Mouse (Mus musculus): Measurements from ENCODE around the gene Cdx2. TPM values are rescaled to one million over a fixed set of nuclear protein-coding genes. Genes with fewer than 3 reads are reported as not detected.

The Cdx2 gene
- total and polyA plus RNA-seq, 3 experiments = not detected

DNA sequence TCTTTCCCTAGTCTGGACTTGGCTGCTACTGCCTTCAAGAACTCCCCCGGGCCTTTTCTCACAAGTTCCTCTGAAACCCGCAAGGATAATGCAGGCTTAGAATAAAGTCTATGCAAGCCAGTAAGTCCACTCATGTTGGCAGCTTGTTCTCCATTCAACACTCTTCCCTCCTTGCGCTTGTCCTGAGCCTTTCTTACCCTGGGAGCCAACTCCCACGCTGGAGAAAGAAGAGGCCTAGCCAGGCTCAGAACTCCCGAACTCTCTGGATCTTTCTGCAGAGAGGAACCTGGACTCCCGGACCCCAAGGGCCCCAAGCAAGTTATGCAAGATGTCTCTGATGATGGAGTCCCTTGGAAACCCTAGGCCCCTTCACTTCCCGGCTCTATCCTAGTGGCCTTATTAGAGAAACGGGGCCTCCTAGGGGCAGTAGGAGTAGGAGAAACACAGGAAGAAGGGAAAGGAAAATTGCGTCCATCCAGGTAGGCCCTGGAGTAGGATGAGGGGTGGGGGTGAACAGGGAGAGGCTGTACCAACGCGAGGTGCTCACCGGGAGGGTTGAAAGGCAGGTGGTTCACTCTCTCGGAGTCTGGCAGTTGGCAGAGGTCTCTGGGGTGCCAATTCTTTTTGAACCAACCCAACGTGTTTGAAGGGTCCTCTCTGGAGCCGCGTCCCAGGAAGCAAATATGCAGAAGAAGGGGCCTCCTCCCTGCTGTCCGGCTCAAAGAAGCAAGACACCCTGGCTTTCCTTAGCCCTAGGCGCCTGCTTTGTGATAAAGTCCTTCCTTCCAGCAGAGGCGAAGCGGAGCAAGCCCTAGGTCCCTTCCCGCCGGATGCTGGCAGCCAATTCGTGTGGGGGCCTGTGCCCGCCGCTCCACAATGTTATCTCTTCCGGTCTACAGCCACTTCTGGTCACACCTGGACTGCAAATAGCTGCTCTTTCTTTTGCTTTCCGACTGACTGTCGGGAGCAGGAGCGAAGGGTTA, 36.1 kb downstream of the Cdx2 start:
- H3K79me2 ChIP-seq (replicated peaks; ENCODE audit: control insufficient read depth, extremely low read depth, insufficient read depth, poor library complexity, severe bottlenecking) = no peaks in the 10 kb centered on the region
- no peak overlapping the region for H3K9ac ChIP-seq (ENCODE audit: insufficient read depth, low read depth)
- no peaks in the 10 kb centered on the region for H3K4me1 ChIP-seq (ENCODE audit: control insufficient read depth in 1 of 2, insufficient read depth in 2 of 2)
- H3K36me3 ChIP-seq (replicated peaks in 1 of 2; ENCODE audit: control insufficient read depth in 1 of 2, insufficient read depth in 1 of 2, low read length in 1 of 2) = no peaks in the 10 kb centered on the region
- H3K27me3 ChIP-seq (replicated peaks) = peaks cover 53% of the 10 kb centered on the region
- H3K27ac ChIP-seq (ENCODE audit: insufficient read depth, low read depth) = no peak overlapping the region
- in situ Hi-C loops (cut with MboI; ENCODE audit: low pct_ligation_motif_present, low pct_unique_long_range_greater_than_20kb, low sequenced_read_pairs) (no loop called here), dilution Hi-C loops (cut with MboI; ENCODE audit: extremely low pct_ligation_motif_present, extremely low pct_unique_long_range_greater_than_20kb, low sequenced_read_pairs) (no loop called here)
- no peak overlapping the region for H3K4me2 ChIP-seq (ENCODE audit: insufficient read depth, low read depth, poor library complexity, severe bottlenecking)
- no peaks in the 10 kb centered on the region for H3K9me3 ChIP-seq (replicated peaks; ENCODE audit: low read length)
- H3K4me3 ChIP-seq (replicated peaks in 1 of 3; ENCODE audit: low read depth in 2 of 3, low read length in 2 of 3, poor library complexity in 1 of 3) = no peak overlapping the region
- no peak for DNase-seq (ENCODE audit: extremely low read depth)
- TF ChIP-seq ZKSCAN1 (IDR thresholded peaks at IDR 0.05; ENCODE audit: borderline replicate concordance, low read depth, low read length) (no peak), TCF12 (IDR thresholded peaks at IDR 0.05; ENCODE audit: low read depth, low read length) (no peak), JUND (conservative IDR thresholded peaks at IDR 0.05; ENCODE audit: low read depth, low read length) (no peak), POLR2AphosphoS2 (IDR thresholded peaks at IDR 0.05; ENCODE audit: low read depth, low read length) (no peak), MYC (IDR thresholded peaks at IDR 0.05; ENCODE audit: low read depth, low read length) (no peak), HCFC1 (IDR thresholded peaks at IDR 0.05; ENCODE audit: low read depth, low read length) (no peak), MEF2A (IDR thresholded peaks at IDR 0.05; ENCODE audit: borderline replicate concordance, low read depth, low read length) (no peak), EP300 (IDR thresholded peaks at IDR 0.05; ENCODE audit: low read length) (no peak), UBTF (IDR thresholded peaks at IDR 0.05; ENCODE audit: low read depth, low read length) (no peak), CTCF (conservative IDR thresholded peaks at IDR 0.05 in 1 of 2, IDR thresholded peaks at IDR 0.05 in 1 of 2; ENCODE audit: low read depth in 2 of 2, low read length in 2 of 2) (no peak), SIN3A (IDR thresholded peaks at IDR 0.05; ENCODE audit: low read length) (no peak), NELFE (IDR thresholded peaks at IDR 0.05; ENCODE audit: low read depth, low read length) (no peak), SMC3 (IDR thresholded peaks at IDR 0.05; ENCODE audit: low read depth, low read length) (no peak), POLR2A (IDR thresholded peaks at IDR 0.05; ENCODE audit: low read depth, low read length) (no peak), GABPA (IDR thresholded peaks at IDR 0.05; ENCODE audit: insufficient replicate concordance, low read depth, low read length) (no peak), ZMIZ1 (IDR thresholded peaks at IDR 0.05; ENCODE audit: low read depth, low read length) (no peak), USF1 (IDR thresholded peaks at IDR 0.05; ENCODE audit: low read depth, low read length) (no peak), RCOR1 (conservative IDR thresholded peaks at IDR 0.05; ENCODE audit: low read depth, low read length) (no peak)

DNA sequence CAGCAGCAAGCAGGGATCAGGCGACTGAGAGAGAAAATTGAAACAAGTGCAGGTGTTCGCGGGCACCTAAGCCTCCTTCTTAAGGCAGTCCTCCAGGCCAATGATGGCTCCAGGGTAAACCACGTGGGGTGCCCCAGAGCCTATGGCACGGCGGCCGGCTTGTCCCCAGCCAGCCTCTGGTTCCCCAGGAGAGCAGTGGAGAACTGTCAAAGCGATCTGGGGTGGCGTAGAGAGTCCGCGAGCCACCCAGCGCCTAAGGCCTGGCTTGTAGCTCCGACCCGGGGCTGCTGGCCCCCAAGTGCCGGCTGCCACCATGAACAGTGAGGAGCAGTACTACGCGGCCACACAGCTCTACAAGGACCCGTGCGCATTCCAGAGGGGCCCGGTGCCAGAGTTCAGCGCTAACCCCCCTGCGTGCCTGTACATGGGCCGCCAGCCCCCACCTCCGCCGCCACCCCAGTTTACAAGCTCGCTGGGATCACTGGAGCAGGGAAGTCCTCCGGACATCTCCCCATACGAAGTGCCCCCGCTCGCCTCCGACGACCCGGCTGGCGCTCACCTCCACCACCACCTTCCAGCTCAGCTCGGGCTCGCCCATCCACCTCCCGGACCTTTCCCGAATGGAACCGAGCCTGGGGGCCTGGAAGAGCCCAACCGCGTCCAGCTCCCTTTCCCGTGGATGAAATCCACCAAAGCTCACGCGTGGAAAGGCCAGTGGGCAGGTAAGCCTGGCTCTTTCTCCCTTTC, 37.0 kb downstream of the Cdx2 start, which contains the start of gene Pdx1:
Gene Pdx1, plus strand, starts transcription at position 34 of the 747 bp plus-strand sequence.
- peak; percentile 10 for DNase-seq (ENCODE audit: extremely low read depth)
- Histone ChIP-seq H3K27ac (ENCODE audit: insufficient read depth, low read depth) (no peak within 1 kb of the TSS), H3K9me3 (replicated peaks; ENCODE audit: low read length) (no peaks in the 10 kb centered on the region), H3K4me1 (ENCODE audit: control insufficient read depth in 1 of 2, insufficient read depth in 2 of 2) (no peaks in the 10 kb centered on the region), H3K9ac (ENCODE audit: insufficient read depth, low read depth) (no peak within 1 kb of the TSS), H3K4me2 (ENCODE audit: insufficient read depth, low read depth, poor library complexity, severe bottlenecking) (no peak within 1 kb of the TSS), H3K27me3 (replicated peaks) (peaks cover 45% of the 10 kb centered on the region), H3K36me3 (replicated peaks in 1 of 2; ENCODE audit: control insufficient read depth in 1 of 2, insufficient read depth in 1 of 2, low read length in 1 of 2) (no peaks in the 10 kb centered on the region), H3K4me3 (replicated peaks in 1 of 3; ENCODE audit: low read depth in 2 of 3, low read length in 2 of 3, poor library complexity in 1 of 3) (no peak within 1 kb of the TSS), H3K79me2 (replicated peaks; ENCODE audit: control insufficient read depth, extremely low read depth, insufficient read depth, poor library complexity, severe bottlenecking) (no peaks in the 10 kb centered on the region)
- TF ChIP-seq MYC (IDR thresholded peaks at IDR 0.05; ENCODE audit: low read depth, low read length) = no peak
- no peak for TF ChIP-seq RCOR1 (conservative IDR thresholded peaks at IDR 0.05; ENCODE audit: low read depth, low read length)
- no peak for TF ChIP-seq POLR2AphosphoS2 (IDR thresholded peaks at IDR 0.05; ENCODE audit: low read depth, low read length)
- no peak for TF ChIP-seq MAX (IDR thresholded peaks at IDR 0.05; ENCODE audit: low read length)
- no peak for TF ChIP-seq CHD1 (IDR thresholded peaks at IDR 0.05; ENCODE audit: low read depth, low read length)
- TF ChIP-seq CHD2 (IDR thresholded peaks at IDR 0.05; ENCODE audit: low read length) = no peak
- no peak for TF ChIP-seq ZKSCAN1 (IDR thresholded peaks at IDR 0.05; ENCODE audit: borderline replicate concordance, low read depth, low read length)
- TF ChIP-seq SIN3A (IDR thresholded peaks at IDR 0.05; ENCODE audit: low read length) = no peak
- no peak for TF ChIP-seq ZMIZ1 (IDR thresholded peaks at IDR 0.05; ENCODE audit: low read depth, low read length)
- no peak for TF ChIP-seq EP300 (IDR thresholded peaks at IDR 0.05; ENCODE audit: low read length)
- no peak for TF ChIP-seq RAD21 (IDR thresholded peaks at IDR 0.05; ENCODE audit: low read depth, low read length)
- no peak for TF ChIP-seq ZNF384 (IDR thresholded peaks at IDR 0.05; ENCODE audit: low read depth, low read length)
- no peak for TF ChIP-seq TCF12 (IDR thresholded peaks at IDR 0.05; ENCODE audit: low read depth, low read length)
- no peak for TF ChIP-seq JUN (IDR thresholded peaks at IDR 0.05; ENCODE audit: insufficient read depth, low read depth, low read length)
- no peak for TF ChIP-seq ELF1 (IDR thresholded peaks at IDR 0.05; ENCODE audit: low read depth, low read length)
- TF ChIP-seq E2F4 (IDR thresholded peaks at IDR 0.05; ENCODE audit: insufficient replicate concordance, low read depth, low read length) = no peak
- TF ChIP-seq POLR2A (IDR thresholded peaks at IDR 0.05; ENCODE audit: low read depth, low read length) = no peak
- in situ Hi-C loops (cut with MboI; ENCODE audit: low pct_ligation_motif_present, low pct_unique_long_range_greater_than_20kb, low sequenced_read_pairs) (no loop called here), dilution Hi-C loops (cut with MboI; ENCODE audit: extremely low pct_ligation_motif_present, extremely low pct_unique_long_range_greater_than_20kb, low sequenced_read_pairs) (no loop called here)
